Mouse (Mus musculus): ENCODE measurements around the gene Pla2g6. TPM values are rescaled to one million over a fixed set of nuclear protein-coding genes. Genes with fewer than 3 reads are reported as not detected.

The Pla2g6 gene
- polyA plus RNA-seq, 1 experiment from 2014 or later: 8.8 TPM

DNA sequence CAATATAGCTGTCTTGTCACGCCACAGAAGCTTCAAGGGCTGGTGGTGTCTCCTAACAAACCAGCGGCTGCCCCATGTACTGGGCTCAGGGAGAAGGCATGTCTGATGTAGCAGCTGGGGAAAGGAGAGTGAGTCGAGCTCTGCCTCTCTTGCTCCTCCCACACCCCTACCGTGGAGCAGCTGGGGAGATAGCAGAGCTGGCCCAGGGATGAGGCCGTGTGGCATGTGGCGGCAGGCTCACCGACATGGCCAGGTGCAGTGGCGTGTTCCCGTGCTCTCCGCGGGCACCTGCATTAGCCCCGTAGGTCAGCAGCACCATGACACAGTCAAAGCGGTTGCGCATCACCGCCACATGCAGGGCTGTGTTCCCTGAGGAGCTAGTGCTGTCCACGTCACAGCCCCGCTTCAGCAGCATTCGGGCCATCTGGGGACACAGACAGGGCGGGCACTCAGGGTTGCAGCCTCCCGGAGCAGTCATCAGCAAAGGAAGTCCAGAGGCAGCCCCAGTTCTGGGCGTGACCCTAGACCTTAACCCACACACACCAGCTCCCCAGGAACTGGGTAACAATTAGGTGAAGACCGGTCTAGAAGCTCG is 22.1 kb downstream of the Pla2g6 start:
- ATAC-seq (ENCODE audit: low FRiP score, low TSS enrichment) (no peak), DNase-seq (ENCODE audit: low spot score) (no peak)
- Histone ChIP-seq H3K27ac (replicated peaks) (no peak overlapping the region), H3K4me2 (replicated peaks; ENCODE audit: low read depth) (no peak overlapping the region), H3K27me3 (ENCODE audit: control insufficient read depth, insufficient read depth, low read length) (no peaks in the 10 kb centered on the region), H3K9me3 (ENCODE audit: control insufficient read depth, low read length) (no peaks in the 10 kb centered on the region), H3K4me3 (ENCODE audit: low read depth, low read length) (no peak overlapping the region), H3K36me3 (ENCODE audit: control insufficient read depth, insufficient read depth, low read length) (no peaks in the 10 kb centered on the region; the same call in 1 of the 2 replicates), H3K9ac (ENCODE audit: low read length) (no peak overlapping the region), H3K4me1 (replicated peaks; ENCODE audit: control insufficient read depth, insufficient read depth) (no peaks in the 10 kb centered on the region)
- WGBS: 75% methylated on average over 23 of the region's 23 CpGs
- no peak for TF ChIP-seq EP300 (optimal IDR thresholded peaks at IDR 0.05)
- no peak for TF ChIP-seq CTCF (IDR thresholded peaks at IDR 0.05; ENCODE audit: low read depth)

DNA sequence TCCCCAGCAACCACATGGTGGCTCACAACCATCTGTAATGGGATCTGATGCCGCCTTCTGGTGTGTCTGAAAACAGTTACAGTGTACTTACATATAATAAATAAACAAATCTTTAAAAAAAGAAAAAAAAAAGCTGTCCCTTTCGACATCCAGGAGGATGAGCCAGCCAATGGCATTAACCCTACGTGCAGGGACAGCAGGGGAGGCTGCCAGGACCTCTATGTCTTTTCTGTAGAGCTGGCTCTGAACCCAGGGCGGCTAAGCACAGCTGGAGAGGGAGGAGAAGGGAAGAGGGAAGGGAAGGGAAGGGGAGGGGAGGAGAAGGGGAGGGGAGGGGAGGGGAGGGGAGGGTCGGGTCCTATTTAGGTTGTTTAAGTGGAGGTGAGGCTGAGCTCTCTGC is 23.4 kb downstream of the Pla2g6 start:
- H3K9ac ChIP-seq (ENCODE audit: low read length): no peak overlapping the region
- no peaks in the 10 kb centered on the region for H3K4me1 ChIP-seq (replicated peaks; ENCODE audit: control insufficient read depth, insufficient read depth)
- H3K27me3 ChIP-seq (ENCODE audit: control insufficient read depth, insufficient read depth, low read length): no peaks in the 10 kb centered on the region
- H3K4me3 ChIP-seq (ENCODE audit: low read depth, low read length): no peak overlapping the region
- H3K27ac ChIP-seq (replicated peaks): no peak overlapping the region
- no peak for TF ChIP-seq EP300 (optimal IDR thresholded peaks at IDR 0.05)
- TF ChIP-seq CTCF (IDR thresholded peaks at IDR 0.05; ENCODE audit: low read depth): no peak
- DNase-seq (ENCODE audit: low spot score) (no peak), ATAC-seq (ENCODE audit: low FRiP score, low TSS enrichment) (no peak)
- peaks cover 3% of the 10 kb centered on the region for H3K36me3 ChIP-seq (ENCODE audit: control insufficient read depth, insufficient read depth, low read length)
- H3K9me3 ChIP-seq (ENCODE audit: control insufficient read depth, low read length): no peaks in the 10 kb centered on the region
- H3K4me2 ChIP-seq (replicated peaks; ENCODE audit: low read depth): no peak overlapping the region
- WGBS: 52% methylated on average over 3 of the region's 5 CpGs

DNA sequence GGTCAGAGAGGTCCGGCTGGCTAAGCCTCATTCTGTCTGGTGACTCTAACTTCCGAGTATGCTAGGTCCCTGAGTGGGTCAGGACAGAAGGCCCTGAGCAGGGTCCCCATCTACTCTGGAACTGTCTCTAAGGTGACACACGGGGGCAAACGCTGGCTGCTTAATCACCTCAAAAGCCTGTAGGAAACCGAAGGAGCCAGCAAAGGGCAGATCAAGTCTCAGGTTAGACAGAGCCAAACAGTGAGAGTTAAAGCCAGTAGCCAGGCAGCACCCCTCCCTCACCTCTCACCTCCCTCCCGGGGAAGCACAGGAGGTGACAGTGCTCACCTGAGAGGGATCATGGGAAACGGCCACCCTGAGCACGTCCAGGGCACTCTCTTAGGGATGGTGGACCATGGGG is 24.5 kb downstream of the Pla2g6 start:
- DNase-seq (ENCODE audit: low spot score): no peak
- Histone ChIP-seq H3K9me3 (ENCODE audit: control insufficient read depth, low read length) (no peaks in the 10 kb centered on the region), H3K27ac (replicated peaks) (no peak overlapping the region), H3K4me2 (replicated peaks; ENCODE audit: low read depth) (no peak overlapping the region), H3K27me3 (ENCODE audit: control insufficient read depth, insufficient read depth, low read length) (no peaks in the 10 kb centered on the region), H3K4me1 (replicated peaks; ENCODE audit: control insufficient read depth, insufficient read depth) (no peaks in the 10 kb centered on the region; the same call in 1 of the 2 replicates), H3K36me3 (ENCODE audit: control insufficient read depth, insufficient read depth, low read length) (peaks cover 3% of the 10 kb centered on the region), H3K9ac (ENCODE audit: low read length) (no peak overlapping the region), H3K4me3 (ENCODE audit: low read depth, low read length) (no peak overlapping the region)
- WGBS: 87% methylated on average over 8 of the region's 8 CpGs
- no peak for ATAC-seq (ENCODE audit: low FRiP score, low TSS enrichment)
- no peak for TF ChIP-seq CTCF (IDR thresholded peaks at IDR 0.05; ENCODE audit: low read depth)
- TF ChIP-seq EP300 (optimal IDR thresholded peaks at IDR 0.05): no peak

DNA sequence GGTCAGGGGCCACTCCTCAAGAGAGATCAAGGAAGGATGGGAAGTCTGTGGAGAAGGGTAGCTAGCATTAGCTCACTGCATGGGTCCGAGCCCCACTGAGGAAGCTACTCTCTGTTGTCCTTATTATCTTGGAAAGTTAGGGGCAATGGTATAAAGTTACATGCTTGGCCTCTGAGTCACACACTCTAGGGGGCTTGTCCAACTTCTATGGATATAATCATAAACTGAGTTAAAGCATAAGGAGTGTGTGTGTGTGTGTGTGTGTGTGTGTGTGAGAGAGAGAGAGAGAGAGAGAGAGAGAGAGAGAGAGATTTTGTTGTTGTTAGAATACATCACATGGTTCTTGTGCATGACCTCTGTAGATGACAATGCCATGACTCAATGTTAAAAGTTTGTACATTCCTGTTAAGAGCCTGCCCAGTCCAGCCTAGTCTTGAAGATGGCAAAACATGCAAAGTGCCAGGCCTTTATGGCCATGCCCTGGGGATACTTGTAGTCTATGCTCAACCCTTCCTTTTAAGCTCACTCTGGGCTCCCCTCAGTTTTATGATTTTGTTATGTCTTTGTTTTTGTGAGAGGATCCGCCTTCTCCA is 28.5 kb downstream of the Pla2g6 start:
- Histone ChIP-seq H3K4me3 (ENCODE audit: low read depth, low read length) (no peak overlapping the region), H3K9me3 (ENCODE audit: control insufficient read depth, low read length) (no peaks in the 10 kb centered on the region), H3K4me2 (replicated peaks; ENCODE audit: low read depth) (no peak overlapping the region), H3K4me1 (replicated peaks; ENCODE audit: control insufficient read depth, insufficient read depth) (no peaks in the 10 kb centered on the region; the same call in 1 of the 2 replicates), H3K27me3 (ENCODE audit: control insufficient read depth, insufficient read depth, low read length) (no peaks in the 10 kb centered on the region), H3K36me3 (ENCODE audit: control insufficient read depth, insufficient read depth, low read length) (peaks cover 3% of the 10 kb centered on the region), H3K9ac (ENCODE audit: low read length) (no peak overlapping the region), H3K27ac (replicated peaks) (no peak overlapping the region)
- TF ChIP-seq EP300 (optimal IDR thresholded peaks at IDR 0.05) (no peak), CTCF (IDR thresholded peaks at IDR 0.05; ENCODE audit: low read depth) (no peak)
- ATAC-seq (ENCODE audit: low FRiP score, low TSS enrichment) (no peak; the same call in 1 of the 2 replicates), DNase-seq (ENCODE audit: low spot score) (no peak)
- 74% methylated on average over 2 of the region's 2 CpGs for WGBS

DNA sequence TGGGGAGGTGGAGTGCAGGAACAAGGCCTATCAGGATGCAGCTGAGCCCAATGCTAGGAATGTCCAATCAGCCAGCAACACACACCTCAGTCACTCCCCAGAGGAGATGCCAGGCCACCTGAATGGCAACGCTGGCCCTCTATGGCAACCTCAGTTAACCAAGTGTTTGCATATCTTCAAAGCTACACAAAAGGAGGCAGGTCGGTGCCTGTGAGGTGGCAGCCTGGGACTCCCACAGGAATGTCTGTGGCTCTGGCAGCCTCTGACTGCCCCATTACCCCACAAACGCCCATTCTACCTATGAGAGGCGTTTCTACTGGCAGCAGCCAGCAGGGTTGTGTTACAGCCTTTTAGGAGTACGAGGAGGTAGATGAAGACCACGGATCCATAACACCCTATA is 29.6 kb downstream of the Pla2g6 start:
- WGBS: 69% methylated on average over 6 of the region's 6 CpGs
- DNase-seq (ENCODE audit: low spot score): no peak

DNA sequence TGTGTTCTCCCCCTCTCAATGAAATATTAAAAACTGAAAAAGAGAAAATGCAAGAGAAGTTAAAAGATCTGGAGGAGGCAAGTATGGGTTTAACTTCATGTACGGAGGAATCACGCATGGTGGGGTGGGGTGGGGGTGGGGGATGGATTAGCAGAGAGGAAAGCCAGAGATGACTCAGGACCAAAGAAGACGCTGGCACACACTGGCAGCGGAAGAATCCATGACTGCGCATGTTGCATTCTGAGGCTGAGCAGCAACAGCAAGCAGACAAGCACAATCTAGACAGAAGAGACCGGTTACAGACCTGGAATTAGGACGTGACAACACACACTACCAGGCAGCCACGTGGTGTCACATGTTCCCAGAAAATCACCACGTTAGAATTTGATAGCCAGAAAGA is 35.4 kb downstream of the Pla2g6 start:
- H3K4me1 ChIP-seq (replicated peaks; ENCODE audit: control insufficient read depth, insufficient read depth): no peaks in the 10 kb centered on the region
- H3K36me3 ChIP-seq (ENCODE audit: control insufficient read depth, insufficient read depth, low read length): no peaks in the 10 kb centered on the region
- ATAC-seq (ENCODE audit: low FRiP score, low TSS enrichment) (no peak), DNase-seq (ENCODE audit: low spot score) (no peak)
- no peaks in the 10 kb centered on the region for H3K9me3 ChIP-seq (ENCODE audit: control insufficient read depth, low read length)
- TF ChIP-seq EP300 (optimal IDR thresholded peaks at IDR 0.05) (no peak), CTCF (IDR thresholded peaks at IDR 0.05; ENCODE audit: low read depth) (no peak)
- no peak overlapping the region for H3K9ac ChIP-seq (ENCODE audit: low read length)
- 72% methylated on average over 9 of the region's 9 CpGs for WGBS
- no peak overlapping the region for H3K4me3 ChIP-seq (ENCODE audit: low read depth, low read length)
- no peaks in the 10 kb centered on the region for H3K27me3 ChIP-seq (ENCODE audit: control insufficient read depth, insufficient read depth, low read length)
- no peak overlapping the region for H3K4me2 ChIP-seq (replicated peaks; ENCODE audit: low read depth)
- H3K27ac ChIP-seq (replicated peaks): no peak overlapping the region

More for the DNA sequence above, 29.6 kb downstream of the Pla2g6 start:
- H3K4me1 ChIP-seq (replicated peaks; ENCODE audit: control insufficient read depth, insufficient read depth): no peaks in the 10 kb centered on the region; the same call in 1 of the 2 replicates
- H3K4me2 ChIP-seq (replicated peaks; ENCODE audit: low read depth): no peak overlapping the region
- no peak overlapping the region for H3K27ac ChIP-seq (replicated peaks)
- TF ChIP-seq EP300 (optimal IDR thresholded peaks at IDR 0.05) (no peak), CTCF (IDR thresholded peaks at IDR 0.05; ENCODE audit: low read depth) (no peak)
- H3K4me3 ChIP-seq (ENCODE audit: low read depth, low read length): no peak overlapping the region
- H3K27me3 ChIP-seq (ENCODE audit: control insufficient read depth, insufficient read depth, low read length): no peaks in the 10 kb centered on the region
- peaks cover 3% of the 10 kb centered on the region for H3K36me3 ChIP-seq (ENCODE audit: control insufficient read depth, insufficient read depth, low read length)
- peak; percentile 22; the same call in 1 of the 2 replicates for ATAC-seq (ENCODE audit: low FRiP score, low TSS enrichment)
- no peaks in the 10 kb centered on the region for H3K9me3 ChIP-seq (ENCODE audit: control insufficient read depth, low read length)
- H3K9ac ChIP-seq (ENCODE audit: low read length): no peak overlapping the region
